Mouse (Mus musculus) forebrain, embryonic 16.5 days (tissue): ENCODE data around the gene Trim44. TPM values are rescaled to one million over a fixed set of nuclear protein-coding genes. Genes with fewer than 3 reads are reported as not detected.
A peak's percentile ranks its signal among the peaks of the same experiment; 100 is the strongest.

ENCODE experiments used
- ATAC-seq: fragments of 200-750 bp; cut with Nextera tagmentation; 2 replicates; pipeline ENCODE4 v1.8.0; 2017; ENCODE audit warnings: mild to moderate bottlenecking, moderate library complexity
- H3K27ac ChIP-seq: fragments of 300-500 bp; sonication (generic); 2 replicates; pipeline ENCODE4 v1.5.1; 2014; ENCODE audit warnings: low read length, control low read depth
- H3K27me3 ChIP-seq: fragments of 300-500 bp; sonication (generic); replicated peaks from 2 replicates; pipeline ENCODE4 v1.6.1; 2014; ENCODE audit warnings: low read length; ENCODE audit not compliant: control insufficient read depth, insufficient read depth
- H3K36me3 ChIP-seq: fragments of 300-500 bp; sonication (generic); 2 replicates; pipeline ENCODE4 v1.6.1; 2014; ENCODE audit not compliant: control insufficient read depth, insufficient read depth
- H3K4me1 ChIP-seq: fragments of 300-500 bp; sonication (generic); replicated peaks from 2 replicates; pipeline ENCODE4 v1.6.1; 2014; ENCODE audit warnings: low read length; ENCODE audit not compliant: control insufficient read depth, insufficient read depth
- H3K4me2 ChIP-seq: fragments of 300-500 bp; sonication (generic); 2 replicates; pipeline ENCODE4 v1.6.1; 2014; ENCODE audit warnings: mild to moderate bottlenecking, low read length, control low read depth
- H3K4me3 ChIP-seq: fragments of 300-500 bp; sonication (generic); replicated peaks from 2 replicates; pipeline ENCODE4 v1.5.1; 2014; ENCODE audit warnings: mild to moderate bottlenecking, low read length, control low read depth
- H3K9ac ChIP-seq: fragments of 300-500 bp; sonication (generic); replicated peaks from 2 replicates; pipeline ENCODE4 v1.6.1; 2014; ENCODE audit warnings: low read depth, low read length, control low read depth
- H3K9me3 ChIP-seq: fragments of 300-500 bp; sonication (generic); 2 replicates; pipeline ENCODE4 v1.6.1; 2016; ENCODE audit warnings: low read length; ENCODE audit not compliant: control insufficient read depth
- WGBS: fragments of 180-500 bp; shearing (Covaris S2); extraction: QIAGEN DNeasy Blood & Tissue Kit; methylation state at CpG from one replicate; pipeline ENCODE4 v1.1.7; 2014; 5-methylcytosine and 5-hydroxymethylcytosine counted together
- polyA plus RNA-seq: library from polyadenylated mRNA; unstranded; fragments of >200 nt; fragmentation: Nextera tagmentation; extraction: Ambion mirVana; gene quantifications from 2 replicates; pipeline ENCODE4 v1.2.1, GENCODE M21; 2015

Trim44 gene
- polyA plus RNA-seq, 1 experiment from 2014 or later = 48.2 TPM

GRCm38 (mm10) chr2:102258682-102259081 is 148.9 kb downstream of the Trim44 start:
- H3K36me3 ChIP-seq = no peaks in the 10 kb centered on the region
- 28% methylated on average over 8 of the region's 8 CpGs for WGBS
- no peaks in the 10 kb centered on the region for H3K27me3 ChIP-seq
- H3K9me3 ChIP-seq = no peaks in the 10 kb centered on the region
- no peak overlapping the region for H3K4me3 ChIP-seq
- H3K4me1 ChIP-seq = peaks cover 23% of the 10 kb centered on the region
- no peak overlapping the region for H3K27ac ChIP-seq
- no peak overlapping the region for H3K9ac ChIP-seq
- peak; percentile 8; the same call in 1 of the 2 replicates for ATAC-seq
- peak overlapping the region; percentile 34; the same call in 1 of the 2 replicates for H3K4me2 ChIP-seq

- ATAC-seq = peak; percentile 47
- H3K4me1 ChIP-seq = peaks cover 23% of the 10 kb centered on the region
- 3% methylated on average over 12 of the region's 12 CpGs for WGBS
- H3K9me3 ChIP-seq = no peaks in the 10 kb centered on the region
- H3K4me2 ChIP-seq = peak overlapping the region; percentile 34
- H3K9ac ChIP-seq = peak overlapping the region; percentile 41; the same call in 1 of the 2 replicates
- no peaks in the 10 kb centered on the region for H3K27me3 ChIP-seq
- no peak overlapping the region for H3K4me3 ChIP-seq
- H3K36me3 ChIP-seq = no peaks in the 10 kb centered on the region
- no peak overlapping the region for H3K27ac ChIP-seq
Measured at GRCm38 (mm10) chr2:102257964-102258605, 149.5 kb downstream of the Trim44 start.

- Histone ChIP-seq H3K4me1 (peaks cover 23% of the 10 kb centered on the region), H3K9ac (no peak overlapping the region), H3K36me3 (no peaks in the 10 kb centered on the region), H3K27me3 (no peaks in the 10 kb centered on the region), H3K27ac (no peak overlapping the region), H3K4me2 (no peak overlapping the region), H3K9me3 (no peaks in the 10 kb centered on the region), H3K4me3 (no peak overlapping the region)
- 70% methylated on average over 5 of the region's 5 CpGs for WGBS
- ATAC-seq = no peak
Measured at GRCm38 (mm10) chr2:102256591-102257335, 150.9 kb downstream of the Trim44 start.

- no peak for ATAC-seq
- peaks cover 23% of the 10 kb centered on the region for H3K4me1 ChIP-seq
- no peak overlapping the region for H3K27ac ChIP-seq
- H3K9me3 ChIP-seq = no peaks in the 10 kb centered on the region
- no peak overlapping the region for H3K4me2 ChIP-seq
- H3K36me3 ChIP-seq = no peaks in the 10 kb centered on the region
- H3K4me3 ChIP-seq = no peak overlapping the region
- H3K9ac ChIP-seq = no peak overlapping the region
- 62% methylated on average over 3 of the region's 3 CpGs for WGBS
- no peaks in the 10 kb centered on the region for H3K27me3 ChIP-seq
Measured at GRCm38 (mm10) chr2:102256100-102256499, 151.5 kb downstream of the Trim44 start.

- Histone ChIP-seq H3K4me1 (peaks cover 10% of the 10 kb centered on the region), H3K27me3 (no peaks in the 10 kb centered on the region), H3K4me2 (no peak overlapping the region), H3K9me3 (no peaks in the 10 kb centered on the region), H3K27ac (no peak overlapping the region), H3K4me3 (no peak overlapping the region), H3K9ac (no peak overlapping the region), H3K36me3 (no peaks in the 10 kb centered on the region)
- no peak for ATAC-seq
- 89% methylated on average over 7 of the region's 7 CpGs for WGBS
Measured at GRCm38 (mm10) chr2:102253204-102253603, 154.4 kb downstream of the Trim44 start.

- Histone ChIP-seq H3K4me1 (peaks cover 4% of the 10 kb centered on the region), H3K9ac (no peak overlapping the region), H3K27ac (no peak overlapping the region), H3K36me3 (no peaks in the 10 kb centered on the region), H3K4me2 (no peak overlapping the region), H3K27me3 (no peaks in the 10 kb centered on the region), H3K4me3 (no peak overlapping the region), H3K9me3 (no peaks in the 10 kb centered on the region)
- WGBS = 56% methylated on average over 4 of the region's 4 CpGs
- ATAC-seq = 0 out of 2 replicates have a peak, but pooled peaks have one; percentile 12
Measured at GRCm38 (mm10) chr2:102252651-102253050, 155.0 kb downstream of the Trim44 start.

Other genes with a start within 250 kb of the Trim44 start
- gene Ldlrad3, start 221.4 kb downstream of the Trim44 start, polyA plus RNA-seq = 29.0 and 30.6 TPM in 2 replicates
- 26.5 and 29.9 TPM in 2 replicates for gene Fjx1, start 44.7 kb upstream of the Trim44 start, polyA plus RNA-seq
- gene Pamr1, start 142.2 kb upstream of the Trim44 start, polyA plus RNA-seq = 2.2 and 2.6 TPM in 2 replicates